Mouse (Mus musculus) embryonic fibroblast, embryonic 13.5 days (primary cell): ENCODE measurements at regions not wholly inside any gene's neighbourhood (a gene's known extent, or its start where the extent isn't known, plus 50 kb on each side); places are given as distances from the start of the nearest gene placed in this dataset.

Experiments used
- CTCF ChIP-seq: IDR thresholded peaks from 2 replicates; pipeline ENCODE4 v1.5.1; 2011; ENCODE audit warnings: mild to moderate bottlenecking, control low read depth, low read length, moderate library complexity, borderline replicate concordance; ENCODE audit not compliant: insufficient read depth
- POLR2A ChIP-seq: IDR thresholded peaks from 2 replicates; pipeline ENCODE4 v1.6.1; 2011; ENCODE audit warnings: low read depth, mild to moderate bottlenecking, control low read depth, low read length, moderate library complexity

DNA sequence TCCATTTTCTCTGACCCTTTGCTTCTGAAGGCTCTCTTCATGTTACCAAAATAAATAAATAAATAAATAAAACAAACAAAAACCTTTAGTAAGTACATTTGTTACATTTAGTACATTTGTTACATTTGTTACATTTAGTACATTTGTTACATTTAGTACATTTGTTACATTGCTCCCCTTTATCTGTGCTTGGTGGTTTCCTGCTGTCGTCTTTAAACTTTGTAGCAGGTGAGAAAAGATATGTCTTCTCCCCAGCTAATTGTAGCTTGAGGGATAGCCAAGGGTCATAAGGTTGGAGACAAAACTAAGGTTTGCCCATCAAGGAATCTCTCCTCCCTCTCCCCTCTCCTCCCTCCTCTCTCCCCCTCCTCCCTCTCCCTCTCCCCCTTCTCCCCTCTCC is 92.0 kb downstream of the Il20rb start:
- TF ChIP-seq CTCF (no peak), POLR2A (no peak)
